Mouse (Mus musculus) megakaryocyte-erythroid progenitor cell, adult 5-6 weeks (primary cell): ENCODE measurements around the gene Dclk1. TPM values are rescaled to one million over a fixed set of nuclear protein-coding genes. Genes with fewer than 3 reads are reported as not detected.

Source experiments
- ATAC-seq: replicated peaks from 2 replicates; pipeline ENCODE4 v1.8.0; 2016; ENCODE audit warnings: mild to moderate bottlenecking, inconsistent platforms; ENCODE audit not compliant: severe bottlenecking, poor library complexity, low FRiP score, low TSS enrichment
- total RNA-seq, 2 experiments: library from RNA; stranded (forward) in 1 of 2; stranded (reverse) in 1 of 2; fragments of 200-1000, 215-1000 nt in 1 of 2; fragments of >200 nt in 1 of 2; fragmentation: Nextera tagmentation in 1 of 2; gene quantifications; 2 replicates each; pipeline ENCODE4 v1.2.3; 2014 to 2017

The Dclk1 gene
- total RNA-seq, 2 experiments from 2014 or later = not detected

DNA sequence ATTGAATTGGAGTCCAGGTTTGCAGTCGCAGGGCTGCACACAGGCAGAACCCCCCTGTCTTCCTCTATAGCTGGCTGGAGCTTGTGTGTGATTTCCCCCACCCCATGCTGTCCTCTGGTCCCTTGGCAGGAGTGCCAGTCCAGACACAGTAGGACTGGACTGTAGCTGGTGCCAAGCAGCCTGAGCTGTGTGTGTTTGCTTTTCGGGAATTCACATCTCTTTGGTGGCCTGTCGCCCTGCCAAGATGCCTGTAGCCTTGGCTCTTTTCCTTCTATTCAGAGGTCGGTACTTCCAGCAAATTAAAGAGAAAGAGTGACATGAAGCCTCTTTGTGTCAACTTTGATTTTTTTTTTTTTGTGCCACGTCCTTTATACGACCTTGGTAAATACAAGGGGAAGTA, 6.3 kb downstream of the Dclk1 start:
- no peak for ATAC-seq

DNA sequence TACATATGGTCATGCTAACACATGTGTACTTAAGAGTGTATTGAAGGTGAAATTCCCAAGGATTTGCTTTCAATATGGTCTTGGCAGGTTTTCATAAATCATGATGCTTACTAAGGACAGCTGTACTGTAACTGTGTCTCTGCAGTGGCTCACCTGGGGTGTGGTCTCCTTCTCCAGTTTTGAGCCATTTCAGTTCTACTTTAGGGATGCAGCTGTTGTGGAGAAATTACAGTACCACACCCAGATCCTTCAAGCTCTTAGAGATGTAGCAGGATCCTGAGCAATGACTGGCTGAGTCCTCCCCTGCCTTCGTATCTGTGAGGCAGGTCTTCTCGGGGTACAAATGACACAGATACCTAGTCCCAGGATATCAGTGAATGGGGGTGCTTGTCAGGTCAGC, 8.5 kb downstream of the Dclk1 start:
- ATAC-seq = no peak

DNA sequence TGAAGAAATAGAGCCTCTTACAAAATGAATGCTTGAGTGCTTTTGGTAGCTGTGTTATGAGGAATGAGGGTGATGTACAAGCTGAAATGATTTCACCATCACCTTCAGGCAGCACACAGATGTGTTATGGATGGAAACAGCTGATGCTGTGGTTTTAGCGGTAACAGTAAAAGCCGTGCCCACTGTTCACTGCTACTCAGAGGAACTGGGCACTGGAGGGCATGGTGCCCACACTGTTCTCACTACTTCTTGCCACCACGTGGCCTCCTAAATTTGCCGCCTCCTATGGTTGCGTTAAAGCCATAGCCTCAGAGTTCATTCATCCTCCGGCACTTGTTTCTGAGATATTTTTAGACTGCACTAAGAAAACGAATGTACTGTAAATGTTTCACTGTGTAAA, 18.0 kb downstream of the Dclk1 start:
- no peak for ATAC-seq

DNA sequence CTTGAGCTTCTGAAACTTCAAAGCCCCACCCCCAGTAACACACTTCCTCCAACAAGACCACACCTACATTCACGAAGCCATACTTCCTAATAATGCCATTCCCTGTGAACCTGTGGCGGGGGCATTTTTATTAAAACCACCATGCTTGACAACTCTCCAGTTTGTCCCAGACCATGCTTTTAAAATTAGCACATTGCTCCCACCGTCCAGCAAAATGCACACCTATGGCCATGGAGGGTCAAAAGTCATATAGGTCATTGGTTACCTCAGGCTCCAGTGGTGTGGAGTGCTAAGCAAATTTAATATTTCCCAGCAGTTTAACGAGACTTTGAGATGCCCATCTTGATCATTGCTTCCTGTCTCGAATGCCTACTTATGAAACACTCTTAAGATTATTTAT, 23.9 kb downstream of the Dclk1 start:
- no peak for ATAC-seq

DNA sequence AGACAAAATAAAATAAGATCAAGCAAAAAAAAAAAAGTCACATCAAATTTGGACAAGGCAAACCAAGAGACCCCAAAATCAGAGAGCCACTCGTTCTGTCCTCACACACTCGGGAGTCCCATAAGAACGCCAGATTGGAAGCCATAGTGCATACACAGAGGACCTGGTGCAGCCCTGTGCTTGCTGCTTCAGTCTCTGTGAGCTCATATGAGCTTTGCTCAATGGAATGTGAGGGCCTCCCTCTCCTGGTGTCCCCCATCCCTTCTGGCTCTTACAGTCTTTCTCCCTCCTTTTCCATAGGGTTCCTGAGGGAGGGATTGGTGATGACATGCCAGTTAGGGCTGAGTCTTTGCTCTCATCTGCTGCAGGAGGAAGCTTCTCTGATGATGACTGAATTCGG, 27.6 kb downstream of the Dclk1 start:
- ATAC-seq = no peak

DNA sequence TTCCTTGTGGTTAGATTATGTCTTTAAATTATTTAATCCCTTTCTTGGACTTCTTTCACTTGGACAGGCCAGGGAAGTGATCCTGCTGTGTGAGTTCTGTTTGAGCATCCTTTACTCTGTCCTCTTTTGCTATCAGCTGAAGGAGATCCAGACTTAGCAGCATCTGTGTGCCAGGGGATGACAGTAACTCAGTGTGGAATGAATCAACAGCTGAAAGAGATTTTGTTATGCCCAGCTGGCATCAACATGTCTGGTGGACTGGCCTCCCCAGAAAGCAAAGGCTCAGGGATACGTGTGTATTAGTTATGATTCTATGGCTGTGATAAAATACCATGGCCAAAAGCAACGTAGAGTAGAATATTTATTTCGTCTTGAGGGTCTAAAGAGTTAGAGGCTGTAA, 28.2 kb downstream of the Dclk1 start:
- no peak for ATAC-seq

DNA sequence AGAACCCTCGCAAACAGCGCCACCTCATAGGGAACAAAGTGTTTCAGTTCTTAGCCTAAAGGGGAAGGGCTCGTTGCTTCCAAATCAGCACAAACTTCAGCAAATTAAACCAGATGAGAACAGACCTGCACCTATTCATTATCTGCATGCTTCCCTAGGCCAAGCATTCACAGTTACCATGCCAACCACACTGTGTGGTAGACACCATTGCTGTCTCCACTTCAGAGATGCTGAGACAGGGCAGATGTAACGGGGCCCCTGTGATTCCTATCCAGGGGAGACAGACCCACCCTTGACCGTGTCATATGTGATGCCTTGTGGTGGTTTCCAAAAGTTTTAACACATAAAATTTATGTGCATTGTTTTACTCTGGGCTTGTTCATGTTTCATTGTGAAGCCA, 28.8 kb downstream of the Dclk1 start:
- ATAC-seq = no peak

DNA sequence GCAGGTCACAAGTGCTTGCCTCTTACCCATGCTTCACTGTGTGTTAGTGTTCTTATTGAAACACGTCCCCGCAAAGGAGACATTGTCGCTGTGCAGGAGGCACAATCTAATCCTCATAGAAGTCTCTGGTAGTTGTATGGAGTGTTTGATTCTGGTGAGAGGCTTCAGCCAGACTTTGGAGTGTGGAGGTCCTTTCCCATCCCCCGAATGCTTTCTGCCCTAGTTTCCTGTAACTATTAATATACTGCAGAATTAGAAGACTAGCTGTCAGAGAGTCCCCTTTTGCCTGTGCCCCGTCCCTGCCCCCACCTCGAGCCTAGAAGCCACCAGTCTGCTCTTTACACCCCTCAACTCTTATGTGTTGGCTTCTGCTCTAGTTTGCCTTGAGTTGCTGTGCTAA, 30.4 kb downstream of the Dclk1 start:
- ATAC-seq = no peak

DNA sequence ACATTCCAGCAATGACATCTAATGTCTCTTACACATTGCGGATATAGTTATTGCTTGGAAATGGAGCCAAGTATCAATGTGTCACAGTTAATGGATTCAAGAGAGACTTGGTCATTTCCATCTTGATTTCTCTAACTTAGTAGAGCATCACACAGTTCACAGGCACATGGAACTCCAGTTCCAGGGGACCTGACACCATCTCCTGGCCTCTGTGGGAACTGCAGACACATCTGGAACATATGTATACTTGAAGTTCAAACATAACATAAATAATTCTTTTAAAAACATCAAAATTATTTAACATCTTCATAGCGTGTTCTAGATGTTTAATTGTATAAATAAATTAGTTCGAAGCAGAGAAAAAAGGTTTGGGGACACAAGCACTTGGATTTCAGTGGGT, 34.3 kb downstream of the Dclk1 start:
- ATAC-seq = no peak

DNA sequence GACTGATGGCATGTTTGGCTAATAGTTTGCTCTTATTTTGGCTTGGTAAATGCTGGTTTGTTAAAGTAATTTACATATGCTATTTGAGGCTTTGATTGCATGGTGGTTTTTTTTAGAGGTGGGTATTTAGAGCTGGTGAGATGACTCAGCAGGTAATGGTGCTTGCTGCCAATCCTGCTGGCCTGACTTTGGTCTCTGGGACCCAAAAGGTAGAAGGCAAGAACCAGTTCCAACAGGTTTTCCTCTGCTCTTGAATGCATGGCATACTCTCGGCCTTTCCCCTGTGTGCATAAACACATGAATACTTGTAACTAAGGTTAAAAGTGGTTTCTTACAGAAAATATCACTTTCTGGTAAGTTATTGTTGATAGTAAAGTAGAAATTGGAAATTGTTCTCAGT, 34.7 kb downstream of the Dclk1 start:
- ATAC-seq = no peak

DNA sequence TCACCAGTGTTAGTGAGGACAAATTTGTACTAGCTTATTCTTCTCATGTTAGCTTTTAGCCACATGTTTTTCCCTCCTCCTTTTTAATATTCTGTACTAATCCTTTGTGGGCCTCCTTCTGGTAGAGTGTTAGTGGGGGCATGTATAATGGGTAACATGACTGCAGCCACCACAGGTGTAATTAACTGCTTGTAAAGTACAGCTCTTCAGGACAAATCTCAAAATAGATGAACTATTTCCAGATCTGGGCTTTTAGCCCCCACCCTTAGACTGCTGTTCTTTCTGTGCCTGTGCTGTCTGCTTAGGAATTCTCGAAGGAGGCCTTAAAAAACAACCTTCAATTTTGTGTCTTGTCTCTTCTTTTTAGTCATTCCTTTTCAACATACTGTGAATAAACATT, 35.7 kb downstream of the Dclk1 start:
- no peak for ATAC-seq

DNA sequence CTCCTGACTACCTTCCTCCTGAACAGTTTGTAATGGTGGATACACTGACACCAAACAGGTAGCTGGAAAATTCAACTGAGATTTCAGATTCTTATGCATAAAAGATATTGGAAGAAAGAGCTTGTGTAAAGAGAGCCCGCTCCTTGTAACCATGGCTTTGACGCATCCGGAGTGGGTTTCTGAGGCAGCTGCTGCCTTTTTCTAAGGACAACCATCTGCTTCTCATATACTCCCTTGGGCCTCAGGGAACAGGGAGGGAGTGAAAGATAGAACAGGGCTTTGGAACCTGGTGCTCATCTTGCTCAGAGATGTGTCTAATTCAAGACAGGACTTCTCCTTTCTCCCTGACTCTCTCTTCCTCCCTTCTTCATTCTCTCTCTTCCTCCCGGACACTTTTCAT, 37.8 kb downstream of the Dclk1 start:
- ATAC-seq = no peak

DNA sequence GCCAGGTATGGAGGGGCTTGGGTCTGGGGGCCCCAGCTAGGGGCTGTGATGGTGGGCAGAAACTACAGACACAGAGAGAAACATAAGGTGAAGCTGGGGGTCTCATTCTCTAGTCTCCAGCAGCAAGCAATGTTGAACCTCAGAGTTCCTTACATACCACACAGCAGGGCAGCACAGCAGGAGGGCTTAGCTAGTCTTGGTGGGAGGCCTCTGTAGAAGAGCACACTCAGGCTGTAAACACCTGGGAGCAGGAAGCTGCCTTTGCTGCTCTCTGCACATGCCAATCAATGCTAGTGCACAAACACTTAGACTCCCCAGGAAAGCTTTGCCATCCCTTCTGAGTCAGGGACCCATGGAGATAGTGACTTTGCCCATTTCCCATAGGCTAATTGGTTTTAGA, 38.3 kb downstream of the Dclk1 start:
- ATAC-seq = no peak

DNA sequence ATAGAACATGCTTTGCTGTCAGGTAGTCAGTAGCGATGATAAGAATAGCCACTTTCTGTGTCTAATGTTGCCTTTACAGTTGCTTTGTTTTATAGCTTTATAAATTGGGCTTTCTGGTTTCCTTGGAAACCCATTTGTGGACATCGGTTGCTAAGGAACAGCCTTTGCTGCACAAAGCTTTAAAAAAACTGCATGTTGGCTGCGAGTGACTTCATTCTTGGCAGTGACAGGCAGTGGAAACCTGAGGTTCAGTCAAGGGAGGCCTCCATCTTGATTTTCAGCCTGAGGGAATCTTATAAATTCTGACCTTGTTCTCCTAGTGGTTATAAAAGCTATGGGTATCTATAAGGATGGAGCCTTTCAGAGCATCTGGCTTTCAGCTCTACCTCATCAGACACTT, 42.1 kb downstream of the Dclk1 start:
- ATAC-seq = no peak

DNA sequence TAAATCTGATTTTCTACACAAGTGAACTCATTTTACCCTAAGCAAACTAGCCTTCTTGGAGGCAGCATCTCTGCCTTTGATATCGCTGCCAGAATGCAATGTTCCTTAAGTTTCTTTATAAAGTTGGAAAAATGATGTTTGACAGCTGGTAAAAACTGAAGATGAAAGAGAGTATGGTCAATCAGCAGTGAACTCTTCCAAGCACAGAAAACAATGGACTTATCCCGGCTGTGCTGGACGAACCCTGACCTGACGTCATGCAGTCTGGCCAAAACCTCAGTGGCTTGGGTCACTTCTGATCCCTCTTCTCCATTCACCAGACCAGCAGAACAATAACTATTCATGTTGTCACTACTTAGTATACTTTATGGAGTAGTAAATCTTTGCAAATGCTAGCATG, 46.6 kb downstream of the Dclk1 start:
- ATAC-seq = no peak

DNA sequence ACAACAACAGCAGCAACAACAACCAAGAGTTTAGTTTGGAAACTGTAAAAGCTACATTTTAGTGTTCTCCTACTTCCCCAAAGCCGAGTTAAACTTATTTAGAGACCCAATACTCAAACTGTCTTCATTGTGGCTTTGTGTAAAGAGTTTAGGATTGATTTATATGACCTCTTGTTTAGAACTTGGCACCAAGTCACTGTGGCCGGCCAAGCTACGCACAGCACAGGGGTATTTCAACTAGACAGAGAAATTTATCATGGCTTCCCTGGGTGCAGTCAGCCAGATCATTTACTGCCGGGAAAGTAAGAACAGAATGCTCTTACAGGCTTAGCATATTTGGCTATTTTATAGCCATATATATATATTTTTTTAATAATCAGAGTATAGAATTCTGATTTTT, 49.8 kb downstream of the Dclk1 start:
- ATAC-seq = no peak

DNA sequence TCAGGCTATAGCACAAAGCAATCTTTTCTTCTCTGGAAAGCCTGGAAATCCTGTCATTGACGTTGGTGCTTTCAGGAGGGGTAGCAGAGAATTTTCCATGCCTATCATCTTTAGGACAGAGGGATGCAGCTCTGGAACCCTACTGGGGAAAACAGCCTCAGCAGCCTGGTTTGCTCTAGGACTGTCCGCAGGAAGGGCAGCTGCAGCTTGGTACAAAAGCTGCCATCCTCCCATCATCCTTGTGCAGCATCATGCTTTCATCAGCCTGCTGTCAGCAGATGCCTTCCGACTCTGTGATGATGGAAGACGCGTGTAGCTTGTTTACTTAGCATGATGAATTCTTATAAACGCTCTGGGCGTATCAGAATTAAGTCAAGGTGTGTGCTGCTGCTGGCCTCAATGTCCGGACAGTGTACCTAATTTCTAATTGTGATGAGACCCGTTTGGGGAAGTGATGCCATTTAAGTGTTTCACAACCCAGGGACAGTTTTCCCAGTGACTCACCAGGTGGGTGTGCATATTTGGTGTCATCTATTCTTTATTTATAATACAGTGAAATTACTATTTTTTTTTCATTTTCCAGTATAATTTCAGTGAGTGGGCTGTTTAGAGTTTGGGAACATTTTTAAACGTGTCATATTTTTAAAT, 50.7 kb downstream of the Dclk1 start:
- no peak for ATAC-seq

DNA sequence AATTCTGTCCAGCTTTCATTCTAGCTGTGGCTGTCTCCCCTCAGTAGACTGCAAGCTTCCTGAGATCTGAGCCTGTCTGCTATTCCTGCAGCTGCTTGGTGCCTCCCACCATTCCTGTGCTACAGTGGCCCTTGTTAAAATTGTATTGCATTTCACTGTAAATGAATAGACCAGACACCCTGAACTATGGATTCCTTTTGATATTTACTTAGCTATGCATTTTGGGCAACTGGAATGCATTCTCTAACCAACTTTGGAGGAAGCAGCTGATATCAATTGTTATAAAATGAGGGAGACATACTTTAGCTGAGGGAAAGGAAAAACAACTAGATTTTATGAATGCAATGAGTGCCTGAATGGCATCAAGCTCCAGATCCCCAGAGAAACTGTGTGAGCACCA, 63.5 kb downstream of the Dclk1 start:
- no peak for ATAC-seq

DNA sequence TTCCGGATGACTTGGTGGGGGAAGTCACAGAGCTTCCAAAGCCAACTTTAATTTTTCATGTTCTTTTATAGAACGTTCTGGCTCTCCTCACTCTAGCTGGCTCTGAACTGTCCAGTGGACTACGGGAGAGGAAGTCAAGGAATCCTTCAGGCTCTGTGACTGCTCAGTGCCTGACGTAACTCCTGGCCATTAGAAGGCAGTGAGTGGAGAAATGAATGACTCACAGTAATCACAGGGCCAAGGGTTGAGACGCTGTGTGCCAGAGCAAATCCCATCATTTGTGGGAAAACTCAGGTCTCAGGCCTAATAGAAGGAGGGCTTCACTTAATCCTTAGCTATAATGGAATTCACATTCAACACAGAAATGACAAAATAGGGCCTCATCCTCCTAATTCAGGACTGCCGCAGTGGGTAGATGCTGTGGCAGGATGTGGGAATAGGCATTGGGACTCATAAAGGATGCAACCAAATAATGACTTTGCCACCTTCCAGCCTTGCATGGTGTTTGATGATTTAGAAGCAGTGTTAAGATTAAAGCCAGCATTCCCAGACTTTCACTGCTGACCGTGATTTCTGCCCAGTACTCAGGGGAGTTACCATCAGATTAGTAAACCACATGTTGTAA, 65.5 kb downstream of the Dclk1 start:
- no peak for ATAC-seq

DNA sequence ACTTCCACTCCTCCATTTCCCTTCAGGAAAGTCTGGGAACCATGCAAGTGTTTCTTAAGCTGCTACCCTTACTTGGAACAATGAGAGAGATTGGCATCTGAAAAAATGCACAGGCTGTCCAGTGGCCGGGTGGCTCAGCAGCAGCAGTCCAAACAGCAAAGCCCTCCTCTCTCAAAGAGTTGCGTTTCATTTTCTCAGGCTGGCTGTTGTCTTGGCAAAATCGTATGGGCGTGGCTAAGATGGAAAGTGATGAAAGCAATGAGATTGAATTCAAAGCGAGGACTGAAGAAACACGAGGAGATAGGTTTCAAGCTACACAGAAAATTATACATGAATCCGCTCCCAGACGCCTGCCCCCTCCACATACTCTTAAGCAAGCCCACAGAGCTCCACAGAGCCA, 67.8 kb downstream of the Dclk1 start:
- no peak for ATAC-seq

DNA sequence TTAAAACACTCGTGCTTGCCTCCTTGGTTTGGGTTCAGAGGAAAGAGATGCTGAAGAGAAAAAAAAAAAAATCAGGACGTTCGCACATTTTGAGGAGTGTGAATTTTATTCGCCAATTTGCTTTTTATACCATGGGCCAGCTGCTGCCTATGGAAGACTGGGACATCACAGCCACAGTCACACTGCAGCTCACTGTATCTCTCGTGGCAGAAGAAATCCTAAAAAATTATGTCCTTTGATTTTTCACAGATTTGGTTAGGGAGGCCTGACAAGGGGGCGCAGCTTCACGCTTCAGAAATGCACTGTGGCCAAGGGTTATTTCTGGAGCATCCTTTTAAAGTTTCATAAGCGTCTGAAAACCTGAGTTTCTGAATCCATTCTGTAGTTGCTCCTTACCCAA, 73.7 kb downstream of the Dclk1 start:
- ATAC-seq = no peak

DNA sequence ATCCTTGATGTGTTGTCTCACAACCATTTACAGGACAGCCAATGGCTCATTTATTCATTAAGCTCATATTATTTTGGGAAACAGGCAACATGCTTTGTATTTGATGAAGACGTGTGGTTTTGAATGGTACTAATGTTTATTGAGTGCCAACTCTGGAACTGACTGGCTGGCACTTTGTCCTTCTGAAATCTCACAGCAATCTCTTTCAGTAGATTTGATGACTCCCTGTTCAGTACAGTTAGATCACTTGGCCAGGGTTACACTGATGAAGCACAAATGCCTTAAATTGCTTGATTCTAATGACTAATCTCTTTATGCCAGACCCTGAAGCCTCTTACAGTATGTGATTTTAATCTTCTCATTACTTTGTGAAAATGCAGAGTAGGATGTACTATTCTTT, 75.9 kb downstream of the Dclk1 start:
- no peak for ATAC-seq
